Mouse (Mus musculus) bone marrow macrophage, adult 2 months (primary cell): ENCODE data around the gene Ankrd31.

Experiments used
- CTCF ChIP-seq: IDR thresholded peaks from 2 replicates; pipeline ENCODE4 v1.5.1; 2012; ENCODE audit warnings: low read depth, mild to moderate bottlenecking, low read length, moderate library complexity
- POLR2A ChIP-seq: IDR thresholded peaks from 2 replicates; pipeline ENCODE4 v1.6.1; 2012; ENCODE audit warnings: mild to moderate bottlenecking, low read depth, low read length, borderline replicate concordance

GRCm38 (mm10) chr13:96943571-96943970 lies 195.5 kb downstream of the Ankrd31 start:
- TF ChIP-seq CTCF = no peak
- TF ChIP-seq POLR2A = no peak
